Mouse (Mus musculus): ENCODE measurements around the gene Tmem8. TPM values are rescaled to one million over a fixed set of nuclear protein-coding genes. Genes with fewer than 3 reads are reported as not detected.
A peak's percentile ranks its signal among the peaks of the same experiment; 100 is the strongest.

Tmem8 gene
- polyA plus RNA-seq (2015; fragmentation: Nextera tagmentation; extraction: Ambion mirVana), result 3.8 and 5.1 TPM in 2 replicates

DNA sequence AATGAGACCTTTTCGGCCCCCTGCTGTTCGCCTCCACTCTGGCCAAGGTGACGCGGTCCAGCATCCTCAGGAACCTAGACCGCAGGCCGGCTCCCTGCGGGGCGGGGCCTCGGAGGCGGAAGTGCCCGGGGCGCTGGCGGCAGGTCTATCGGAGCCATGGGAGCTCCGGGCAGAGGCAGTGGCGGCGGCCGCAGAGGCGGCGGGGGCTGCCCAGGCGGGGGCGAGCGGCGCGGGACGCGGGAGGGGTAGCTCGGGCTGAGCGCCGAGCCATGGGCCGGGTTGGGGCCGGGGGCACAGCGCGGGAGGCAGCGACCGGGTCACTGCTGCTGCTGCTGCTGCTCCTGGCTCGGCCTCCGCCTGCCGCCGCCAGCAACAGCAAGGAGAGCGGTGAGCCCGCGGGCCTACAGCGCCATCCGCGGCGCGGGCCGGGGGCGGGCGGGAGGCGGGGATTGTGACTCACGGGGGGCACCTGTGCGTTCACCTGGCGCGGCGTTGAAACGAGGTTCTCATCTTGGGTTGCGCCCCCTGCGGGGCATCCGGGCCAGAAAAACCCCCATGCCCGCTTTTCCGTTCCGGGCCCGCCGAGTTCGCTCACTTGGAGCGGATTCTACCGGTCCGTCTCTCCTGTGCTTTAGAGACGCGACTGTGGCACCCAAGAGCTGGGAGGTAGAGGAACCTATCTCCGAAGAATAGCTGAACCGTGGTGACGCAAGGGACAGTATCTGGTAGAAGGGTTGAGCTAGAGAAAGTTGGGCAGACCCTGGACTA, at the start of gene Tmem8:
TSS of gene Tmem8 (plus strand) at position 119 of the 768 bp plus-strand sequence.
- Histone ChIP-seq H3K9ac (peak within 1 kb of the TSS; percentile 64), H3K27ac (peak within 1 kb of the TSS; percentile 11; the same call in 1 of the 2 replicates), H3K4me3 (replicated peaks) (peak within 1 kb of the TSS; percentile 70), H3K27me3 (peaks cover 91% of the 10 kb centered on the region), H3K36me3 (no peaks in the 10 kb centered on the region), H3K9me3 (replicated peaks) (no peaks in the 10 kb centered on the region), H3K4me1 (peaks cover 41% of the 10 kb centered on the region), H3K4me2 (peak within 1 kb of the TSS; percentile 97)
- ATAC-seq (replicated peaks; ENCODE audit: low FRiP score), result peak; percentile 63
- under 1% methylated on average over 57 of the region's 75 CpGs for WGBS

DNA sequence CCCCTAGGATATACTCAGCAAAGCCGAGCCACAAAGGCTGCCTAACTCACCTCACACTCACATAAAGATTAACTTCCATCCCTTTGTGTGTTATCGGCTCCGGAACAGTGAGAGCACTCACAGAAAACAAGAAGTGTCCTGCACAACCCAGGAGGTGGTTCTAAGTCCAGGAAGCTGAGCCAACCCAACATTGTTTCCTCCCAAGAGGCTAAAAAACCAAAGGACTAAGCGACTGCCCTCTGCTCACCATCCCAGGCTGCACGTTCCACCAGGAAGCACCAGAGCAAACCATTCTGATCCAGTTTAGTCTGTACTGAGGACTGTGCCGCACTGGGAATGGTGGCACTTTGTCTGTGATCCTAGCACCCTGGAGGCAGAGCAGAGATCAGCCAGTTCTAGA, 48.2 kb upstream of the Tmem8 start:
- Histone ChIP-seq H3K27me3 (no peaks in the 10 kb centered on the region), H3K9ac (no peak overlapping the region), H3K4me1 (peaks cover 43% of the 10 kb centered on the region), H3K36me3 (peaks cover 15% of the 10 kb centered on the region; the same call in 1 of the 2 replicates), H3K4me2 (no peak overlapping the region), H3K27ac (0 out of 2 replicates have a peak overlapping the region, but pooled peaks have one; percentile 4), H3K4me3 (replicated peaks) (no peak overlapping the region), H3K9me3 (replicated peaks) (no peaks in the 10 kb centered on the region)
- WGBS, result 69% methylated on average over 6 of the region's 6 CpGs
- ATAC-seq (replicated peaks; ENCODE audit: low FRiP score), result no peak

DNA sequence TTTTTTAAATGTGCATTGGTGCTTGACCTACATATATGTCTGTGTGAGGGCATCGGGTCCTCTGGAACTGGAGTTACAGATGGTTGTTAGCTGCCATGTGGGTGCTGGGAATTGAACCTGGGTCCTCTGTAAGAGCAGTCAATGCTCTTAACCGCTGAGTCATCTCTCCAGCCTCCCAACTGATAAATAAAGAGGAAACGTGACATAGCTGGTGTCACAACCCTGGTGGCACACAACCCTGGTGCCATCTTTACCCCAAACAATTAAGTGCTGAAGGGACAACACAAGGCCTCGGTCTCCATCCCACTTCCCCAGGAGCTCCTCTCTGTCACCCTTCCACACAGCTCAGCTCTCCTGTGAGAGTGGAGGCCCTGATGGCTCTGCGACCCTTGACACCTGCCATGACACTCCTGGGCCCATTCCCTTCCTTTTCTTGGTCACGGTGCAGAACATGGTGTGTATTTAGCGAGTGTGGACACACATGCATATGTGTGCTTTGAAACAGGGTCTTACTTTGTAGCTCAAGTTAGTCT, 46.5 kb upstream of the Tmem8 start:
- Histone ChIP-seq H3K4me3 (replicated peaks) (peak overlapping the region; percentile 84), H3K27ac (no peak overlapping the region), H3K9me3 (replicated peaks) (no peaks in the 10 kb centered on the region), H3K4me1 (peaks cover 46% of the 10 kb centered on the region), H3K4me2 (peak overlapping the region; percentile 96), H3K9ac (no peak overlapping the region), H3K27me3 (peaks cover 4% of the 10 kb centered on the region; the same call in 1 of the 2 replicates), H3K36me3 (peaks cover 15% of the 10 kb centered on the region; the same call in 1 of the 2 replicates)
- WGBS, result 92% methylated on average over 7 of the region's 7 CpGs
- ATAC-seq (replicated peaks; ENCODE audit: low FRiP score), result no peak

DNA sequence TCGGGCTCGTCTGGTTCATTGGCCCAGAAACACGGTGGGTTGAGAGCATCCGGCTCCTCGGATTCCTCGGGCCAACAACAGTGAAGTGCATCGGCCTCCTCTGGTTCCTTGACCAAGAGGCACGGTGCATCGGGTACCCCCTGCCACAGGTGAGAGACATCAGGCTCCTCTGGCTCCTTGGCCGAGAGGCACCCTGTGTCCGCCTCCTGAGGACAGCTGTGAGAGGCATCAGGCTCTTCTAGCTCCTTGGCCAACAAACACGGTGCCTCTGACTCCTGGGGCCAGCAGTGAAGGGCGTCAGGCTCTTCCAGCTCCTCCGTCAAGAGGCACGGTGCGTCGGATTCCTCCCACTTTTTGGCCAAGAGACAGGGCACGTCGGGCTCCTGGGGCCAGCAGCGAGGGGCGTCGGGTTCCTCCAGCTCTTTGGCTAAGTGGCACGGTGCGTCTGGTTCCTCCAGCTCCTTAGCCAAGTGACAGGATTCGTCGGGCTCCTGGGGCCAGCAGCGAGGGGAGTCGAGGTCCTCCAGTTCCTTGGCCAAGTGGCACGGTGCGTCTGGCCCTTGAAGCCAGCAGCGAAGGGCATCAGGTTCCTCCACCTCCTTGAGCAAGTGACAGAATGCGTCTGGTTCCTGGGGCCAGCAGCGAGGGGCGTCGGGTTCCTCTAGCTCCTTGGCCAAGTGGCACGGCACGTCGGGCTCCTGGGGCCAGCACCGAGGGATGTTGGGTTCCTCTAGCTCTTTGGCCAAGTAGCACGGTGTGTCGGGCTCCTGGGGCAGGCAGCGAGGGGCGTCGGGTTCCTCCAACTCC, 44.9 kb upstream of the Tmem8 start:
- H3K4me1 ChIP-seq, result peaks cover 46% of the 10 kb centered on the region
- H3K4me2 ChIP-seq, result peak overlapping the region; percentile 96
- peaks cover 9% of the 10 kb centered on the region; the same call in 1 of the 2 replicates for H3K36me3 ChIP-seq
- peaks cover 11% of the 10 kb centered on the region; the same call in 1 of the 2 replicates for H3K27me3 ChIP-seq
- peak overlapping the region; percentile 72 for H3K9ac ChIP-seq
- H3K9me3 ChIP-seq (replicated peaks), result no peaks in the 10 kb centered on the region
- ATAC-seq (replicated peaks; ENCODE audit: low FRiP score), result 0 out of 2 replicates have a peak, but pooled peaks have one; percentile 20
- peak overlapping the region; percentile 84 for H3K4me3 ChIP-seq (replicated peaks)
- H3K27ac ChIP-seq, result peak overlapping the region; percentile 63; the same call in 1 of the 2 replicates
- WGBS, result under 1% methylated on average over 44 of the region's 44 CpGs

DNA sequence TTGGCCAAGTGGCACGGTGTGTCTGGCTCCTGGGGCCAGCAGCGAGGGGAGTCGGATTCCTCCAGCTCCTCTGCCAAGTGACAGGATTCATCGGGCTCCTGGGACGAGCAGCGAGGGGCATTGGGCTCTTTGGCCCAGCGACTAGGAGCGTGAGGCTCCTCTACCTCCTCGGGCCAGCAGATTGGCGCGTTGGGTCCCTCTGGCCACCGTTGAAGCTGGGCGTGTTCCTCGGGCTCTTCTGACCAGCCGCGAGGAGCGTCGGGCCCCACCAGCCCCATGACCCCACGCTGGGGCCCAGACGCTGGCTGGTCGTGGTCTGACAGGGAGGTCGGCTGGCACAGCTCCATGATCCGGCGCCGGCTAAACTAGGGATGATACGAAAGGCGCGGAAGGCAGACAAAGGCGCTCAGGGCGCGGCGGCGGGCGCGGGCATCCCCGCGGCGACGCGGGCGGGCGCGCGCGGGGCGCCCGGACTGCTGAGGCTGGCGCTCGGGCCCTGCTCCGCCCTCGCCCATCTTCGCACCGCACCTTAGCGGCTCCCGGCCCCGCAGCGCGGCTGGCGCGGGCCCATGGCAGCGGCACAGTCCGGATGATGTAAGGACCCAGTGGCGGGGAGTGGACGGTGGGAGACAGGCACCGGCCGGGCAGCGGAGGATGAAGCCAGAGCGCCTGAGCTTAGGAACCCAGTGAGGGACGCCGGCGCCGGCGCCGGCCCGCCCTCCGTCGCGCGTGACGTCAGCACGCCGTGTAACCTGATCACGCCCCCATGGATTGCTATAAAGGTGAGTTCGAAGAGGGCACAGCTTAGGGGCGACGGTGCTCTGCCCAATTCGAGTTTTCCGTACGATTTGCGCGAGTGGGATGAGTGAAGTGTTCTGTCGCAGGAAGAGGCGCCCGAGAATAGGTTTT, 44.0 kb upstream of the Tmem8 start, which contains the start of gene Rab11fip3:
TSS of gene Rab11fip3 (minus strand) at position 725 of the 909 bp plus-strand sequence.
- H3K4me2 ChIP-seq, result peak within 1 kb of the TSS; percentile 96
- peaks cover 46% of the 10 kb centered on the region for H3K4me1 ChIP-seq
- WGBS, result under 1% methylated on average over 93 of the region's 94 CpGs
- no peaks in the 10 kb centered on the region for H3K9me3 ChIP-seq (replicated peaks)
- H3K27ac ChIP-seq, result peak within 1 kb of the TSS; percentile 63
- peaks cover 11% of the 10 kb centered on the region; the same call in 1 of the 2 replicates for H3K27me3 ChIP-seq
- ATAC-seq (replicated peaks; ENCODE audit: low FRiP score), result peak; percentile 89
- H3K36me3 ChIP-seq, result peaks cover 9% of the 10 kb centered on the region; the same call in 1 of the 2 replicates
- peak within 1 kb of the TSS; percentile 84 for H3K4me3 ChIP-seq (replicated peaks)
- peak within 1 kb of the TSS; percentile 72 for H3K9ac ChIP-seq

DNA sequence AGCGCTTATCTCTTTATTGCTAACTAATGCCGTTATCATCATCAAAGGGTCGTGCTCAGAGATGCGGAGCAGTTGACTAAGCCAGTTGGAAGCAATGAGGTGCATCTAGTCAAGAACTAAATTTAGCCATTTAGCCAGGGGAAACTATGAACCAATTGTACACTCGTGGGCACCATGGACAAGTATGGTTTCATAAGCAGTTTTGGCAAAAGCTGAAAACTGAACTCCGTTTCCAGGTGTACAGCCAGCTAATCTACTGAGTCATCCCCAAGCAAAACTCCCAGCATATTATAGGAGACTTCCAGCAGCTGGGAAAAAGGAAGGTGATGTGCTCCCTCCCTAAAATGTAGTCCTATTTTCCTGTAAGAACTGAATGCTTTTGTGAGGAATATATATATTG, 43.0 kb upstream of the Tmem8 start:
- Histone ChIP-seq H3K4me2 (peak overlapping the region; percentile 96), H3K9me3 (replicated peaks) (no peaks in the 10 kb centered on the region), H3K9ac (0 out of 2 replicates have a peak overlapping the region, but pooled peaks have one; percentile 72), H3K4me1 (peaks cover 42% of the 10 kb centered on the region), H3K4me3 (replicated peaks) (peak overlapping the region; percentile 84), H3K27me3 (peaks cover 11% of the 10 kb centered on the region; the same call in 1 of the 2 replicates), H3K36me3 (peaks cover 3% of the 10 kb centered on the region; the same call in 1 of the 2 replicates), H3K27ac (no peak overlapping the region)
- no peak for ATAC-seq (replicated peaks; ENCODE audit: low FRiP score)
- WGBS, result 26% methylated on average over 6 of the region's 6 CpGs

DNA sequence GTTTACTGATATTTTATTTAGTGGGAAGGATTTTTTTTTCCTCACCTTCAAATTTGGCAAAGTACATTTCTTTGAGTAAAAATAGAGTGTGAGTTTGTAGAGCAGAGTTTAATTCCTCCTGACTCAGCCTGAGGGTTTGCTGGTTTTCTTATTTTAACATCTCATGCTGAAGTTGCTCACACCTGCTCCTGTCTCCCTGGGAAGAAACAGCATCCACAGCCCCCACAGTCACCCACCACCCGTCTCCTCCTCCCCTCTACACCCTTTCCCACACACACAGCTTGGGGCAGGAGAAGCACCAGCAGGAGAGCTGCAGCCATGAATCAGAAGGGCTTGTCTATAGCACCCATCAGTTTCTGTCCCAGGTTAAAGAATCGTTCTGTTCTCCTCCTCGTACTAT, 37.9 kb upstream of the Tmem8 start:
- H3K4me2 ChIP-seq, result no peak overlapping the region
- H3K27ac ChIP-seq, result no peak overlapping the region
- H3K9me3 ChIP-seq (replicated peaks), result no peaks in the 10 kb centered on the region
- WGBS, result 68% methylated on average over 3 of the region's 3 CpGs
- H3K4me3 ChIP-seq (replicated peaks), result no peak overlapping the region
- peaks cover 11% of the 10 kb centered on the region; the same call in 1 of the 2 replicates for H3K27me3 ChIP-seq
- no peak overlapping the region for H3K9ac ChIP-seq
- H3K4me1 ChIP-seq, result peaks cover under 1% of the 10 kb centered on the region; the same call in 1 of the 2 replicates
- H3K36me3 ChIP-seq, result no peaks in the 10 kb centered on the region
- ATAC-seq (replicated peaks; ENCODE audit: low FRiP score), result no peak

DNA sequence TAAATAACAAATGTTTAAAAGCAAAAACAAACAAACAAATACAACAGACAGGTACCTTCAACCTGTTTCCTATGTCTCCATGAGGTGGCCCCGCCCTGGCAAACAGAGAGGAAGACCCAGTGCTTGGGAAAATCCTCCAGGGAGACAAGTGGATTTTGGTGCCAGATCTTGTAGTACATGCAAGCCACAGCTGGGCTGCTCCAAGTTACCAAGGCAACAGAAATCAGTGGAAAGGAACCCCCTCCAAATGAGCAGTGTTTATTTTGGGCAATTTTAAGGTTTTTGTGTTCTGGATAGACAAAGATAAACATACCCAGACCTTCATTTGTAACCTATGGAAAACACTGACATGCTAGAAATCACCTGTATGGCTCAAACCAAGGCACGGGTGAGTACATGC, 34.2 kb upstream of the Tmem8 start:
- 79% methylated on average over 2 of the region's 2 CpGs for WGBS
- Histone ChIP-seq H3K4me3 (replicated peaks) (no peak overlapping the region), H3K9me3 (replicated peaks) (no peaks in the 10 kb centered on the region), H3K36me3 (peaks cover 15% of the 10 kb centered on the region), H3K4me1 (peaks cover 7% of the 10 kb centered on the region; the same call in 1 of the 2 replicates), H3K27me3 (no peaks in the 10 kb centered on the region), H3K27ac (no peak overlapping the region), H3K4me2 (no peak overlapping the region), H3K9ac (no peak overlapping the region)
- ATAC-seq (replicated peaks; ENCODE audit: low FRiP score), result no peak

DNA sequence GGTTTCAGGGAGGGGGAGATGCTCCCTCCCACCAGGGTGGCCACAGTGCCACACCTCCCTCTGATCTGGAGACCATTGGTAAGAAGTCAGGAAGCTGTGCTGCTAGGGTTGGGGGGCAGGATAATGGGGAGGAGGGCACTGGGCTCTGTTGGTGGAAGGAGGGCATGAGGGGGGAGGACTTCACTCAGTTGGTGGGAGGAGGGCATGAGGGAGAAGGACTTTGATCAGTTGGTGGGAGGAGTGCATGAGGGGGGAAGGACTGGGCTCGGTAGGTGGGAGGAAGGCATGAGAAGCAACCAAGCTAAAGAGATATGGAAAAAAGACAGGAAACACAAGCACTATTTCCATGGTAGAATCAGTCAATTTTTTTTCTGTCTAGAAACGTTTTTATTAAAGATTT, 32.2 kb upstream of the Tmem8 start:
- 28% methylated on average over 2 of the region's 2 CpGs for WGBS
- Histone ChIP-seq H3K9me3 (replicated peaks) (no peaks in the 10 kb centered on the region), H3K4me1 (peaks cover 7% of the 10 kb centered on the region; the same call in 1 of the 2 replicates), H3K36me3 (peaks cover 29% of the 10 kb centered on the region), H3K4me3 (replicated peaks) (no peak overlapping the region), H3K27ac (no peak overlapping the region), H3K9ac (no peak overlapping the region), H3K4me2 (no peak overlapping the region), H3K27me3 (no peaks in the 10 kb centered on the region)
- ATAC-seq (replicated peaks; ENCODE audit: low FRiP score), result peak; percentile 12; the same call in 1 of the 2 replicates

DNA sequence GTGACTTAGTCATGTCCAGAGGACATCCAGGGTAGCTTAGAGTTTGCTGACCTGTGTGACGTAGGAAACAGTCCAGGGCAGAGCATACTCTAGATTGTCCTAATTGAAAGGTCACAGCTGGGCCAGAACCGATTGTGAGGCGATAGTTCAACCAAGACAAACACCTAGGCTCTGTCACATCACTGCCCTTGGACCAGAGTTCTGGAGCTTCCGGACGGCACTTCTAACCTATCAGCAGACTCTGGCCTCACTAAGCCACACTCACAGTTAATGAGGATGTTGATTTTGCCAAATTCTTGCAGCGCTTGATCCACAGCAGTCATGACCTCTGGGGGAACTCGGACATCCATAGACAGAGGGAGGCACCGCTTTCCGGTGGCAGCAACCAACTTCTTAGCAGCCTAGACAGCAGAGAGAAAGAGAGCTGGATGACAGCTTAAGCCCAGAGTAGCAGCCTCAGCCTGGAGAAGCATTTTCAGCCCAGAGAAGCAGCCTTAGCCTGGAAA, 26.0 kb upstream of the Tmem8 start:
- no peaks in the 10 kb centered on the region for H3K9me3 ChIP-seq (replicated peaks)
- WGBS, result 83% methylated on average over 9 of the region's 9 CpGs

More for the DNA sequence above, 26.0 kb upstream of the Tmem8 start:
- peaks cover 11% of the 10 kb centered on the region for H3K4me1 ChIP-seq
- ATAC-seq (replicated peaks; ENCODE audit: low FRiP score), result no peak
- no peak overlapping the region for H3K27ac ChIP-seq
- H3K27me3 ChIP-seq, result no peaks in the 10 kb centered on the region
- H3K36me3 ChIP-seq, result peaks cover 40% of the 10 kb centered on the region
- H3K4me3 ChIP-seq (replicated peaks), result no peak overlapping the region
- H3K4me2 ChIP-seq, result no peak overlapping the region
- H3K9ac ChIP-seq, result no peak overlapping the region

Measured in kidney, embryonic 15.5 days (tissue).